Mouse (Mus musculus) large intestine, adult 2 months (tissue): ENCODE results near the gene Bcl7b. TPM values are rescaled to one million over a fixed set of nuclear protein-coding genes. Genes with fewer than 3 reads are reported as not detected.

Experiments used
- DNase-seq: peaks from one replicate; pipeline ENCODE4 v3.0.0-alpha.2; 2012; ENCODE audit warnings: low read depth, low spot score
- WGBS: fragments of 180-500 bp; shearing (Covaris S2); methylation state at CpG from one replicate; pipeline ENCODE4 v1.1.7; 2018; 5-methylcytosine and 5-hydroxymethylcytosine counted together
- polyA plus RNA-seq: library from polyadenylated mRNA; depleted of rRNA; stranded (reverse); fragments of >200 nt; gene quantifications from 2 replicates; pipeline ENCODE4 v1.2.3, GENCODE M21; 2012

Bcl7b gene
- polyA plus RNA-seq, 1 experiment: 26.3 TPM

DNA sequence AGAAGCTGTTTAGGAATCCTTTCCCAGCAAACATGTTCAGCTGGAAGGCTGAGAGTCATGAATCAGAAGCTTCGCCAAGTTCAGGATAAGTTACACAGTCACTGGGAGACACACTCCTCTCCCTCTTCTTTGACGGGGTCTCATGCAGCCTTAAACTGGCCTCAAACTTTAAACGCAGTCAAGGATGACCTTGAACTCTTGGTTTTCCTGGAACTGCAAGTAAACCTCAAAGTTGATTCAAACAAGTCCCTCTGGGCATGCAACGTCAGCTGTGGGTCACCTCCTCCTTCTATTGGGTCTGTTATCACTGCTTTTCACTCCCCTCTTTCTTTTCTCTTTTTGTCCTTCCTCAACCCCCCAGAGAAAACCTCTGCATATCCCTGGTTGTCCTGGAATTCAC is 1.2 kb upstream of the Bcl7b start:
- WGBS: 63% methylated on average over 4 of the region's 4 CpGs
- no peak for DNase-seq

DNA sequence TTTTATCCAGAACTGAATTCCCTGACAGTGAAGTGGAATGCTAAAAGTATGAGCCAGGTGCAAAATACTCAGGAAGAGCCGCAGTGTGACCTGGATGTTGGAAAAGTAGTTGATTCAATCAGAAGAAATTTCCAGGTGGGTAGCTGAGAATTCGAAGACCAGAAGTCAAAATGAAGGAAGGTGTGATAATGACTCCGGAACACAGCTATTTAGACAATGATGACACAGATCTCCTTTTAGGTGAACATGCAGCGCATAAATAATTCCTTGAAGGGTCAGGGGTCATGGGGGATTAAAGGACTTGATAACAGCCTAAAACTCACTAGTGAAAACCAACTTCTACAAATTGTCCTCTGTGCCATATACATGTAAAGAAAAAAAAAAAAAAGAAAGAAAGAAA is 614 bp upstream of the Bcl7b start:
- no peak for DNase-seq
- 91% methylated on average over 4 of the region's 4 CpGs for WGBS

DNA sequence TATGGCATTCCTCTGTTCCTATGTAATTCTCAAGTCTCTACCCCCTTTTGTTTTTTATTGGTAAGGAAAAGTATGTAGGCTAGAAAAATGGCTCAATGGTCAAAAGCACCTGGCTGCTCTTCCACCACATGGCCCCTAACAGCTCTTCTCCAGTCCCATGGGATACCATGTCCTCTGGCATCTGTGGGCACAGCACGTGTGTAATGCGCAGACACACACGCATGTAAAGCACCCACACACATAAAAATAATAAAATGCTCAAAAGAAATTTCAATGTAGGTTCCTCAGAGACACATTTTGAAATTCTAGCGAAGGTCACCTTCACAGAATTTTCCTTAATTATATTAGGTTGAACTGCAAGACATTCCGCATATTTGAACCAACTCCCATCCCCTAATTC is 1.4 kb downstream of the Bcl7b start:
- DNase-seq: no peak
- 81% methylated on average over 5 of the region's 5 CpGs for WGBS

DNA sequence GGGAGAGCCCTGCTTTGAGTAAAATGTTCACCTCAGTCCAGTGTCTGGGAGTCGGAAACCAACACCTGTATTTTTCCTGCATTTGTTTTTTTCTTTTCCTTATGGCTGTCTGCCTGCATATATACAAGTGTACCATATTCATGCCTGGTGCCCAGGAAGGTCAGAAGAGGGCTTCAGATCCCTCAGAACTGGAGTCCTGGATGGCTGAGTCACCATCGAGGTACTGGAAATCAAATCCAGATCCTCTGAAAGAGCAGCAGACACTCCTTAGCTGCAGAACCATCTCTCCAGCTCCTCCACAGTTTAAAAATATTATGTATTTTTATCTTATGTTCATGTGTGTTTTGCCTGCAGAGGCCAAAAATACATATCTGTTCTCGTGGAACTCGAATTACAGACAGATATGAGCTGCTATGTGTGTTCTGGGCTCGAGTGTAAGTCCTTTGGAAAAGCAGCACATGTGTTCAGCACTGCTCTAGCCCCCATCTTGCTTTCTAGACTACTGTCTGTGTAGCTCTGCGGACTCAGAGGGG is 3.7 kb downstream of the Bcl7b start:
- 88% methylated on average over 6 of the region's 6 CpGs for WGBS
- no peak for DNase-seq

DNA sequence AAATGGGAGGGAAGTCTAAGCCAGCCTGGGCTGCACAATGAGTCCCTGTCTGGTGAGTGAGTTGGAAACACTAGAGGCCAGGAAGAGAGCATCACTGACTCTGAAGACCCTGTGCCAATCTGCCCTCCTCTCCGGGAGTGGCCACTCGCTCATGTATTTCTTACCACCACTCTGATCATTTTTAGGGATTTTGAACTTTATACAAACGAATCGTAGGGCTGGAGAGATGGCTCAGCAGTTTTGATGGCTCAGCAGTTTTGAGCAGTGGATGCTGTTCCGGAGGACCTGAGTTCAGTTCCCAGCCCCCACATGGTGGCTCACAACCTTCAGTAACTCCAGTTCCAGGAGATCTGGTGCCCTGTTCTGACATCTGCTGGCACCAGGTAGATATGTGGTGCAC is 4.9 kb downstream of the Bcl7b start:
- DNase-seq: no peak
- WGBS: 85% methylated on average over 5 of the region's 5 CpGs

DNA sequence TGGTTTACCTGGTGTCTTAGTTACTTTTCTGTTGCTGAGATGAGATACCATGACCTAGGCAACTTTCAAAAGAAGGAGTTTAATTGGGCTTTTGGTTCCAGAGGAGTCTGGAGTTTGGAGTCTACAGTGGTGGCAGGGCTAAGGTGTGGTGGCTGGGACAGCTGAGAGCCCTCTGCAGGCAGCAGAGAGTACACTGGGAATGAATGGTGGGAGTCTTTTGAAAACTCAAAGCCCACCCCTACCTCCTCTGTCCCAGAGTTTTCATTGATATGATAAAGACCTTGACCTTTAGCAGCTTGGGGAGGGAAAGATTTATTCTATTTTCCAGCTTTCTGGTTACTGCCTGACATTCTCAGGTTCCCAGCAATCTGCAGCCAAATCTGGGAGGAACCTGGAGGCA is 7.0 kb downstream of the Bcl7b start:
- no peak for DNase-seq

DNA sequence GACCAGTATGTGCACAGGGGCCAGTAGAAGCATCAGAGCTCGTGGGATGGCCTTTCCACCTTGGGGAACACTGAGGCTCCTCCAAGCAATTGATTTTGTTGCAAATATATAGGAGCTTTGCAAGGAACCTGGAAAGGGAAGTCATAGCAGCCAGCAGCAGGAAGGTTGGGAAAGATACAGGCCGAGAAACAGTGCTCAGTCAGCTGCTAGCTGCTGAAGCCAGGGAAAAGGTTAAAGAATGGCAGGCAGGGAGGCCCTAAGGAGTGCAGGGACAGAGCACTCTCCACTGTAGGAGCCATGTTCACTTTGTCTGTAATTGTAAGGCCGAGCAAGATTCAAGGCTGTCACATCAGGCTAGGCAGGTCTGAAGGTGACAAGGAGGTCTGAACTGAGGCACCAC is 10.4 kb downstream of the Bcl7b start:
- no peak for DNase-seq
- 77% methylated on average over 3 of the region's 3 CpGs for WGBS

DNA sequence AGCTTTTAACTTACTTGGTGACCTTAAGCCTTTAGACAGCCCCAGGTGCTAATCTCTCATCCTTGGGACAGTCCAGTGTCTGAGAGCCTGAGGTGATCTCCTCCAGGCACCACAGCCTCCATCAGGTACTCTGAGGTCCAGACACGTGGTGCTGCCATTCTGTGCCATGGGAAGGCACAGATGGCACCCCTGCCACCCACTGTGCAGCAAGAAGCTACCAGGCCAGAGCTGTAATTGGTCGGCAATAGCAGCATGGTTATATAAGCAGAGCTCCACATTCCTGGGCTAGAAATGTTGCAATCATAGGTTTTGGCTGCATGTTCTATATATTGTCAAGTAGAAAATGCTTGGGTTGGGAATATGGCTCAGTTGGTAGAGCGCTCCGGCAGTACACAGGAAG is 10.9 kb downstream of the Bcl7b start:
- WGBS: 88% methylated on average over 4 of the region's 4 CpGs
- no peak for DNase-seq

DNA sequence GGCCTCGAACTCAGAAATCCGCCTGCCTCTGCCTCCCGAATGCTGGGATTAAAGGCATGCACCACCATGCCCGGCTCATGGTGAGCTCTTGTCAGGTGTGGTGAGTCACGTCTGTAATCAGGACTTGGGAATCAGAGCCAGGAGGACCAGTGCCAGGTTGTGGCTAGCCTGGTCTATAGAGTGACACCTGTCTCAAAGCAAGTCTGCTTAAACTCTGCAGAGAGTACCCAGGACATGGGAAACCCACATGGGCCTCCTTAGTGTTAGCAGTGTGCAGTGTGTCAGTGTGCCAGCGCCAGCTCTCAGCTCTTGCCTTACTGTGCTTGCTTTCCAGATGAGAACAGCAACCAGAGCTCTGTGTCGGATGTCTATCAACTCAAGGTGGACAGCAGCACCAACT is 11.5 kb downstream of the Bcl7b start:
- WGBS: 87% methylated on average over 7 of the region's 7 CpGs
- no peak for DNase-seq

DNA sequence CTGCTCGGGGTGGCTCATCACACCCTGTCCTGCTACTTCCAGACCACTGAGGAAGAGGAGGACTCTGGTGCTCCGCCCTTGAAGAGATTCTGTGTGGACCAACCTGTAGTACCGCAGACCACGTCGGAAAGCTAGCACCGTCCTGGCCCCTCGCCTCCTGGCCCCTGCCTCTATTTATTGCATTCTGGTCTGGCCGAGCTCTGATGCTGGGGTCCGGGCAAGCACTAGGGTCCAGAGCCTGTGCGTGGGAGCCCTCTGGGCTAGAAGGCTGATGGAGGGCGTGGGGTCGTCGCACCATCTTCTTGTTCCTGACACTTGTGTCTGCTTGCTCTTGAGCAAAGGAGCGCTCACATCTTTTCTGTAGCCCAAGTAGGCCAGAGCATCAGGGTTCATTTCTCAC is 12.7 kb downstream of the Bcl7b start:
- DNase-seq: no peak
- WGBS: 95% methylated on average over 14 of the region's 14 CpGs

DNA sequence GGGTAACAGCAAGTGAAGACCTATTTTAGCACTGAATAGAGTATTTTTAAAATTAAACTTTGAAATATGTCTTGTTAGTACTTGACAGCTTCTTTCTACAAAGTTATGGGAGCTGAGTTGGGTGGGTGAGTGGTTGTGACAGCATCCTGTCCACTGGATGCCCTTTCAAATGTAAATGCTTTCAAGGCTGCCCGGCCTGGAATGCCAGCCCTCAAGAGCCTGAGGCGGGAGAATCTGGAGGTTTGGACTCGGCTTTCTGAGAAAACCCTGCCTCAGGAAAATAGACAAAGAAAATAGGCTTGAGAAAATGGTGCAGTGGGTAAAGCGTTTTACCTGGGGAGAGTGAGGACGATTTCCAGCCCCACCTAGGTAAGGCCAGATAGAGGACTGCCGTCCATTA is 13.7 kb downstream of the Bcl7b start:
- 87% methylated on average over 6 of the region's 6 CpGs for WGBS
- no peak for DNase-seq

DNA sequence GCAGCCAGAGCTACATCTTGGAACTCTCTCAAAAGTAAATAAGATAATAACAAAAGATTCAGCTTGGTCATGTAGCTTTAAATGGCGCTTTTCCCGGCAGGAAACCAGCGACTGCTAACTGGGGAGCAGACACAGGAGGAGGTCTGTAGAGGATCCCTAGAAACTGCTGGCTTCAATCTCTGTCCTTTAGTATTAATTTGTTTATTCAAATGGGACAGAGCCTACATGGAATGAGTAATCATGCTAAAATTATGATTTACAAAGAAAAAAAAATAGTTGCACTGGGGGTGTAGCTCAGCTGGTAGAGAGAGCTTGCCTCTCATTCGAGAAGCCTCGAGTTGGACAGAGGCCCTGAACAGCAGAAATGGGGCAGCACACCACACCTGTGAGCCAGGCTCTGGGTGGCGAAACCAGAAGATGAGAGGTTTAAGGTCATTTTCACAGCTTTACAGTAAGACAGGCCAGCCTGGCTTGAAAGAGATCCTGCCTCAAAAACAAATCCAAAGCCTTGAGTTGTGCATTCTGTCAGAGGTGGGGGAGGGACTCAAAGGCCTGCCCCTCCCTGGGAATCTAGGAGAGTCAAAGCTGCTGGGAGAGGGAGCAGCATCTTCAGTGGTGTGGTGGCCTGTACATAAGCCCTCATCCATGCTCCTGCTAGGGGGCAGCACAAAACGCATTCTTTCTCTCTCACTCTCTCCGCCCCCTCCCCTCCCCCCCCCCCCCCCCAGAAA is 15.2 kb downstream of the Bcl7b start:
- DNase-seq: no peak
- 33% methylated on average over 8 of the region's 8 CpGs for WGBS

DNA sequence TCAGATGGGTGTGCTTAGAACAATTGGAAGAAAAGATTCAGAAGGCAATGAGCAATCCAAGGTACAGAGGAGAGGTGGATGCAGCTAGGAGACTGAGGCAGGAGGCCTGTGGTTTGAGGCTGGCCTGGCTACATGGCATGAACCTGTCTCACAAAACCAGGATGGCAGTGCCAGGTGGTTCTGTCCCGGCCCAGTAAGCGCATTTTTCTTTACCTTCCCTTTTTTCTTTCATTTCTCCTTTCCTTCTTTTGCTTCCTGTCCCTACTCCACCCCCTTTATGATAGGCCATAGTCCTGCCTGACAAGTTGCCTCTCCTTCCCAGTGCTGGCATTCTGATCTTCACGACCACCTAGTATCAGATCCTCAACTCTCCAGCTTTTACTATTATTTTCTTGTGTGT is 16.9 kb downstream of the Bcl7b start:
- WGBS: 52% methylated on average over 3 of the region's 3 CpGs
- DNase-seq: no peak

DNA sequence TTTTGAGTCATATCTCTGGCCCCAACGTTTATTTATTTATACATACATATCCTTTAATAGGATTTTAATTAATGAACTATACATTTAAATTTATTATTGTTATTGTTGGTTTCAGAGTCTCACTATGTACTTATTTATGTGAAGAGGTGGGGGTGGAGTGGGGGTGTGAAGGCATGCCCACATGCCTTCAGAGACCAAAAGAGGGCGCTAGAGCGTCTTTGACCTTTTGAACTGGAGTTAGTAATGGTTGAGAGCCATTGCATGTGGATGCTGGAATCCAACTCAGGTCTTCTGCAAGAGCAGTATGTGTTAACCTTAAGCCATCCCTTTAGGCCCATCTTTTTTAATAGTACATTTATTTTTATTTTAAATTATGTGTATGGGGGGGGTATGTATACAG is 17.5 kb downstream of the Bcl7b start:
- 41% methylated on average over 3 of the region's 3 CpGs for WGBS
- no peak for DNase-seq

DNA sequence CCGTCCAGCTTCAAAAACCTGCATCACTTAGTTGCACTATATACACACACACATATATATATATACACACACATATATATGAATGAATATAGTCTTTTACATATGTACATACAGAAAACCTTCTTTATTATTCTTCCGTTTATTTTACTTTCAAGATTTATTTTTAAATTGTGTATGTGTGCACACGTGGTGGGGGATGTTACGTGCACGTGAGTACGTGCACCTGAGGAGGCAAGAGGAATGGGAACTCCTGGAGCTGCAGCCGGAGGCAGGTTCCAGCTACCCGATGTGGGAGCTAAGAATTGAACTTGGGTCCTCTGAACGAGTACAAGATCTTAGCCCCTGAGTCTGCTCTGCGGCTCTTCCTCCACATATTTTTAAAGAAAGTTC is 18.1 kb downstream of the Bcl7b start:
- 17% methylated on average over 10 of the region's 10 CpGs for WGBS
- DNase-seq: no peak

DNA sequence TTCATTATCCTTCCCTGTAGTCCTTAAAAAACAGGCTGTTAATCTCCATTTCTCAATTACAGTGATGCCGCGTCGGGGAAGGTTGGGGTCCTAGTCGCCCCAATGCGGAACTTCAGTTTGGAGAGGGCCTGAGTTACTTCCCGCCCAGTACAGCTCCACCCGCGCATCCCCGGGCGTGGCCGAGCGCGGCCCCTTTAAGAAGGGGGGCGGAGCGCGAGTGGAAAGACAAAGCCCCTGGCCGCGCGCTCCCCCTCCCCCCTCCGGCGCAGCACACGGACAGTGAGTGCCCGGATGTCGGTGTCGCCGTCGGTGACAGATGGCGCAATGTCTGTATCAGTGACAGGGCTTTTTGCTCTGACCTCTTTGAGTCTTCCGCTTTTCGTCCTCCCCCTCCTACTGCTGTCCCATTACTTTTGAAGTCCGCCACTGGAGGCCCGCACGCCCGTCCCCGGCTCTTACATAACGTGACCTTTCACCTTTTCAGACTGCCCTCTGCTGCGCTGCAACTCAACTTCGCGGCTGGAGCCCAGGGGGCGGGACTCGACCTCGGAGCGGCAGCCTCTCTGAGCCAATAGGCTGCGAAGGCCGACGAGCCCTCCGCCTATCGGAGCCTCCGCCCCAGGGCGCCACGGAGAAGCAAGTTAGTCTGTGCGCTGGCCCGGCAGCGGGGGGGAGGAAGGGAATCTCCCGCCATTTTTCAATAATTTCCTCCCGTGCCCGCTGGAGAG is 18.7 kb downstream of the Bcl7b start, which contains the start of gene Baz1b:
TSS of gene Baz1b (plus strand) at position 644 of the 728 bp plus-strand sequence.
- DNase-seq: peak; percentile 90
- WGBS: under 1% methylated on average over 57 of the region's 57 CpGs

DNA sequence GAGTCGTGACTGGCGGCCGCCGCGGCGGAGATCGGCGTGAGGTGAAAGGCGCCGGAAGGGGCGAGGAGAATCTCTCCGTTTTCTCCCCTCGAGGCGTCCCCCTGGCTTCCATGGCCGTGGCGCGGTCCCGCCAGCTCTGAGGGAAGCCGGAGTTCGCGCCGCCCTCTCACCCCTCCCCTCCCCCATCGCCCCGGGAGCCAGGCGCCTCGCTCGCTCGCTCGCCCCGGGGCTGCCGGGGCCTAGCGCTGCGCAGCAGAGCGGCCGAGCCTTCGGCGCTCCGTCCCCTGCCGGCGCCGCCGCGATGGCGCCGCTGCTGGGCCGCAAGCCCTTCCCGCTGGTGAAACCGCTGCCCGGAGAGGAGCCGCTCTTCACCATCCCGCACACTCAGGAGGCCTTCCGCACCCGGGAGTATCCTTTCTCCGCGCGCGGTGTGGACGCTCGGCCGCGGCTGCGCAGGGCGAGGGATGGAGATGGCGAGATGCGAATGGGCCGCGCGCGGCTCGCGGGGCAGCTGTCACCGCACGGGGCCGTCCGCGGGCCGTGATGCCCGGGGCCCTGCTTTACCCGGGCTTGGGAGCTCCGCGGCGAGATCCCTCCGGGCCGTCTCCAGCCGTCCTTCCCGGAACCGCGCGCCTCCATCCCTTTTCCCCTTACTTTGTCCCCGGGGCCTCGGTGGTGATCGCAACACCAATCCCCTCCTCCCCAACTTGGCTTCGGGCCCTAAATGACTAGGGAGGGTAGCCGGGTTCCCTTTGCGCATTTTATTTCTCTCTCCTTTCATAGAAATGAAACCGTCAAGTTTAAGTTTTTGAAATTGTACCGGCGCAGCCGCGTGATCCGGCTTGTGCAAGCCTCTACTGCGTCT is 19.5 kb downstream of the Bcl7b start:
- DNase-seq: no peak
- WGBS: under 1% methylated on average over 97 of the region's 102 CpGs

DNA sequence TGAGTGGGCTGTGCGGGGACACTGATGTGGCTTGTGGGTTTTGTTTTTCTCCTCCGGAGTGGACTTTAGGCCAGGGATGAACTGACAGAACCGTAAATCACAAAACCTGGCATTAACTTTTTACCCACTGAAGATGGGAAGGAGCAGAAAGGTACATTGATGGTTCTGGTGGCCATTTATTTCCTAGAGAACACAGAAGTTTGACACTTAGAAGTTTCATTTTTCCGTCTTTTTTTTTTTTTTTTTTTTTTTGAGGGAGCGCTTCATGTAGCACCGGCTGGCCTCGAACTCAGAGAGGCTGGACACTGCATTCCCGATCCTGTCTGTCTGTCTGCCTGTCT is 20.1 kb downstream of the Bcl7b start:
- WGBS: 0% methylated on average over 8 of the region's 8 CpGs
- DNase-seq: no peak

DNA sequence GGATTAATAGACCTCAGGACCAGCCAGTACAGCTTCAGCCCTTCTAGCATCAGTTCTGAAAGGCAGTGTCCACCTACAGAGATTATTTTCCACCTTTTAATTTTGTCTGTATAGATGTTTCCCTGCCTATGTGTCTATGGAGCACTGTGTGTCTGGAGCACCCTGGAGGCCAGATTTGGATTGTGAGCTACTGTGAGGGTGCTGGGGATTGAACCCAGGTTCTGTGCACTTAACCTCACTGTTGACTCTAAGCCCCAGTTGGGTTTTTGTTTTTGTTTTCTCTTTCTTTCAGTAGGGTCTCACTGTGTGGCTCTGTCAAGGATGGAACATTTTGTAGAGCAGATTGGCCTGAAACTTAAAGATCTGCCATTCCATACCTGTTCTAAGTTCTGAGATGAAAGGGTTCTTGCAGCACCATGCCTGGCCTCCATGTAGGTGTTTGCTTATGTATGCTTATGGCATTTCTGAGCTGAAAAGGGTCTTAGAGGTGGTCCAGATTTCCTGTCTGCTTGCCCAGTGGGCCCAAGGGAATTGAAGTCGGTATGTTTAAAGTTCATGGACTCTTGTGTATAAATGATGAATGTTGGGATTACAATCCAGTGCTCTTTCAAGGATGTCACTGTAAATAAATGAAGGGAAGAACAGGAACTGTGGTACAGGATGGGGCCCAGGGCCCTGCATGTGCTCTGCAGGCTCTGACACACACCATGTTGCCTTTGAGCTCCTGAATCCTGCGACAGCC is 21.4 kb downstream of the Bcl7b start:
- no peak for DNase-seq
- WGBS: 28% methylated on average over 2 of the region's 2 CpGs

DNA sequence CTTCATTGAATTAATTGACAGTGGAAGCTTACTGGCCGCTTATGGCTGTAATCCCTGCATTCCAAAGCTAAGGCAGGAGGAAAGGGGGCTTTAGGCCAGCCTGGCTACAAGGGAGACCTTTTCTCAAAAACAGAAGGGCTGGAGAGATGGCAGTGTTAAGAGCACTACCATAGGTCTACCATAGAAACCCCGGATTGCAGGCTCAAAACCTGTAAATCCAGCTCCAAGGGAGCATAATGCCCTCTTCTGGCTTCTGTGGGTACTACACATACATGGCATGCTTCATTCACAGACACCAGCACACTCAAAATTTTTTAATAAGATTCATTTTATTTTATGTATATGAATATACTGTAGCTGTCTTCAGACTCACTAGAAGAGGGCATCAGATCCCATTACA is 23.5 kb downstream of the Bcl7b start:
- DNase-seq: peak; percentile 40
- 37% methylated on average over 2 of the region's 2 CpGs for WGBS
